Mouse (Mus musculus) lung, postnatal 14 days (tissue): ENCODE measurements around the gene Leng9.

ENCODE experiments used
- DNase-seq: peaks from one replicate; pipeline ENCODE4 v3.0.0; 2021

Gene Leng9

DNA sequence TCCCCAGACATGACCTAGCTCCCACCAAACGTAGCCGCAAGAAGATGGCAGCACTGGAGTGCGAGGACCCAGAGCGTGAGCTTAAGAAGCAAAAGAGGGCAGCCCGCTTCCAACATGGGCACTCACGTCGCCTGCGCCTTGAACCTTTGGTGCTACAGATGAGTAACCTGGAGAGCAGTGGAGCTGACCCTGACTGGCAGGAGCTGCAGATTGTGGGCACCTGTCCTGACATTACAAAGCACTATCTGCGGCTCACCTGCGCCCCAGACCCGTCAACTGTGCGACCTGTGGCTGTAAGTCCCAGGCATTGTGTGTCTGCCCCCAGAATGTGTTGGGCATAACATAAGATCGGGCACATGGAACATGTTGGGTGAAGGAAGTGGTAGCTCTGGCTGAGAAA lies 6.1 kb downstream of the Leng9 start:
- DNase-seq, result no peak

DNA sequence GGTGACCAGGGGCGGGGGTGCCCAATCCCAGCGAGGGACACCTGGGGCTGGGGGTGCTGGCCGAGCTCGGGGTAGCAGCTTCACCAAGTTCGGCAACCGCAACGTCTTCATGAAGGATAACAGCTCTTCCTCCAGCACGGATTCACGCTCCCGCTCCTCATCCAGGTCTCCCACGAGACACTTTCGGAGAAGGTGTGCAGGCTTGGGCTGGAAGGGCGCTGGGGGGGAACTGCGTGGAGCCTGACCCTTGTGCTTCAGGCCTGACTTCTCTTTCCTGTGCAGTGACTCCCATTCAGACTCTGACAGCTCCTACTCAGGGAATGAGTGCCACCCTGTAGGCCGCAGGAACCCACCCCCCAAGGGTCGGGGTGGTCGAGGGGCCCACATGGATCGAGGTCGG lies 6.7 kb downstream of the Leng9 start:
- DNase-seq, result no peak

DNA sequence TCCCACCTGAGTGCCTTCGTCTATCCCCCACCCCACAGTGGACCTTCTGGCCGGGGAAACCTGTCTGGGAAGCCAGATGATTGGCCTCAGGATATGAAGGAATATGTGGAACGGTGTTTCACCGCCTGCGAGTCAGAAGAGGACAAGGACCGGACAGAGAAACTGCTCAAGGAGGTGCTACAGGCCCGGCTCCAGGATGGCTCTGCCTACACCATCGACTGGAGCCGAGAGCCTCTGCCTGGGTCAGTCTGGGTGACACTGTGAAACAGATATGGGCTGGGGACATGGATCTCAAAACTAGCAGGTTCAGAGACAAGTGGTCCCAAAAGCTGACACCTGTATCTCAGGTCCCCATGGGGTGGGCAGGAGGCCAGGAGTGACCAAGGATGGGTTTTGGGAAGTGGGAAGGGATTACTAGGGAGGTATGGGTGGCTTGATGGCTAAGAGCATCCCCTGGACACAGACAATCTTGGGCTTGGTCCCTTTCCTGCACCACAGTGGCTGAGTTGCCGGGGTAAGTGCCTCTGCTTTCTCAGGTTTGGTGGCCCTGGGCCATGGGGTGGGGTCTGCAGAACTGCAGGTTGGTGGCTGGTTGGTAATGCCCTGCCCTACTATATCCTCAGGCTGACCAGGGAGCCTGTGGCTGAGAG lies 7.3 kb downstream of the Leng9 start:
- DNase-seq, result no peak

DNA sequence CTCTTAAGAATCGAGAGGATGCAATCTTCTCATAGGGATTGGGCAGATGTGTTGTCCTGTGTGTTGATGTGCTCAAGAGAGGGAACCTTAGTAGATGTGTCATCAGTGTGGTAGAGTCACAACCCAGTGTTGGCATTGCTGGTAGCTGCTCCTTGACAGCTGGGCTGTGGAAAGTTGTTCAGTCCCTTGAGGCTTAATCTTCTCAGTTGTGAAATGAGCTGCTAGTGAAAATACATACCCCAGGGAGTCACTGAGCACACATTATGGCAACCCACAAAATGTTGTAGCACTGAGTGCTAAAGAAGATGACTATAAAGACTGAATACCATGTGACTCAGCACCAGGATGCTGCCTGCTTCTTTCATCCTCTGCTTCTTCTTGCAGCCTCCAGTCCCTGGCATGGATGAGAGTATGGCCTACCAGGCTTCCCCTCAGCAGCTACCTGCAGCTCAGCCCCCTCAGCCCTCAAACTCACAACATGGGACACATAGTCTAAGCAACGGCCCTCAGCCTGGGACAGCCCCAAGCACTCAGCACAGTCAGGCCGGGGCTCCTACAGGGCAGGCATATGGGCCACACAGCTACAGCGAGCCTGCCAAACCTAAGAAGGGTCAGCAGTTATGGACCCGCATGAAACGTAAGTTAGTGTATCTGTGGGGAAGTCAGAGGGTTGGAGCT lies 8.4 kb downstream of the Leng9 start:
- no peak for DNase-seq

DNA sequence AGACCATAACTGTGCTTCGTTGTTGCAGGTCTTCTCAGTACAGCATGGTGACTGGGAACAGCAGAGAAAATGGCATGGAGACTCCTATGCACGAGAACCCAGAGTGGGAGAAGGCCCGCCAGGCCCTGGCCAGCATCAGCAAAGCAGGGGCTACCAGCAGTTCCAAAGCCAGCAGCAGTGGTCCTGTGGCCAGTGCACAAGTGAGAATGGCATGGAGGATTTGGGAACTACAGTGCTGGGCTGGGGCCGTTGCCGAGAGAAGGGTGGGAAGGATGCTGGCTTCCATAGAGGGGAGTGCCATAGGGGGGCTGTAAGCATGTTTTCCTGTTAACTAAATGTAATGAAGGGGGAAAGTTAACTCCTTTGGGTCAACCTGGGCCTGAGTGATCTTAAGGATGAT lies 10.8 kb downstream of the Leng9 start:
- no peak for DNase-seq

DNA sequence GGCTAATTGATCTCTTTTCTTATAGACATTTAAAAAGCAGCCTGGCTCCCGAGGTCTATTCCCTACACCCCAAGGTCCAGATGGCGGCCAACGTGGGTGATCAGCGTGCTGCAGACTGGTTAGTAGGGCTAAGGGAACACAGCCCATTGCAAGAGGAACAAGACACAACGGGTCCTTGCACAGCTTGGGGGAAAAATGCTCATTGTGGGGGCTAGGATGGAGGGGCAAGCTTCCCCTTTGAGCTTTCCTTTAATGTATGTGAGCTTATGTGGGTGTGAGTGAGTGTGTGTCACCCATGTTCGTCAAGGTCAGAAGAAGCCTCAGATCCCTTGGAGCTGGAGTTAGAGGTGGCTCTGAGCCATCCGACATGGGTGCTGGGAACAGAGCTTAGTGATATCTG lies 11.5 kb downstream of the Leng9 start:
- DNase-seq, result no peak

DNA sequence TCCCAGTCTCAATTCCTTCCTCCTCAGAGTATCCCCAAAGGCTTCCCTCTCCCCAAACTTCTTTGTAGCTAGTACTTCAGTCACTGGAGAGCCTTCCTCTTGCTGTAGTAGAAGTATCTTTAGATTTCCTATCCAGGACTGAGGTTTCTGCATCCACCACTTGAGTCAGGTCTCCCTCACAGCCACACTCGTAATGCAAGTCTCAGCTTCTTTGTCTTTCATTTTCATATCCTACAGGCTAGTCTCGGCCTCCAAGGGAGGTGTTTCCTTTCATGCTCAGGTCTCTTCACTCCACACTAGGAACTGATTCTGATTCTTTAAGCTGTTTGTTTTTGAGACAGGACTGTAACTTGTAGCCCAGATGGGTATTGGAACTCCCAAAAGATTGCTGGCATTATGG lies 12.0 kb downstream of the Leng9 start:
- no peak for DNase-seq

DNA sequence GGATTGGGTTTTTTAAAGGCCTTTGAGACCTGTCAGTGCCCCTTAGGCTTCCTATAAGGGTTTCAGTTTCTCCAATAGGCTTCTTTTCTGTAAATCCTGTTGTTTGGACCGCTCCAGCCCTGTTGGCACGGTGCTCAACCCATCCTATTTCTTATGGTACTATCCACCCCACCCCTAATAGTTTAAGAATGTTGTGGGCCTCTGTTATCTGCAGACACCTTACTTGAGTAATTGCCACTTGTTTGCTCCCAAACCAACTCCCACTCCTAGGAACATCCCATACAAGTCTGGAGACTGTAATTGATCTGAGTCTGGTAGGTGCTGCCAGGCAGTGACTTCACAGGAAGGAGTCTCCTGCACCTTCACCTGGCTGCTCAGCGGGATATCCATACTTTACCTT lies 12.4 kb downstream of the Leng9 start:
- no peak for DNase-seq

DNA sequence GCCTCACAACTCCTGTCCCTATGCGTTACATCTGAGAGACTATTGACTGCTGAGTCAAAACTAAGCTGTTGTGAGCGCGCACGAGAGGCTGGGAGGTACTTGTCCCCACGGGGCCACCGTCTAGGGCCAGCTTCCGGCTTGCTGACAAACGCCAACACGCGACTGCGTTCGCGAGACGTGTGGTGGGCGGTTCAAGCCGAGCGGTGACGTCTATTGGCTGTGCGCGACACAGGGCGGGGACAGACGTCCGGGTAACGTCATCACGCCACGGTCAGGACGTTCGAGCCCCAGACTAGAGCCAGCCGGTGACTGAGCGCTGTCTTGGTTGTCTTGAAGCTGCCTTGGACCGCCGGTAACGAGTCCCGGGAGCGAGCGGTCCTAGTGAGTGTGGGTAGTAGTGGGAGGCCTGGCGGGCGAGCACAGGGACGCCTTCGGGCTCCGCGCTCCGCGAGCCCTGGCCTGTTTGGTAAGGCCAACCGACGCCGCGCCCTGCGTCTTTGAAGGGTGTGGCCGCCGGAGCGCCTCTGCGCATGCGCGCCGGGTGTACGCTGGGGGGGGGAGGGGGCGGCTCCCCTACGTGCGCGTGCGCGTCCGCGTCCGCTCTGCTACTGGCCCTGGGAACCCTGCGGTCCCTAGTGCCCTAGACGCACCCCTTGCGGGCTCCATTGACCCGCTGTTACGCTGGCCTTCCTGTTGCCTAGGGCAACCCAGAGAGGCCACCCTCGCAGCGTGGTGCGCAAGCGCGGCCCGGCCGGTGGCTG lies 13.2 kb downstream of the Leng9 start, which contains the start of gene Leng8:
Gene Leng8, plus strand, starts transcription at position 269 of the 761 bp plus-strand sequence.
- DNase-seq, result peak; percentile 98

DNA sequence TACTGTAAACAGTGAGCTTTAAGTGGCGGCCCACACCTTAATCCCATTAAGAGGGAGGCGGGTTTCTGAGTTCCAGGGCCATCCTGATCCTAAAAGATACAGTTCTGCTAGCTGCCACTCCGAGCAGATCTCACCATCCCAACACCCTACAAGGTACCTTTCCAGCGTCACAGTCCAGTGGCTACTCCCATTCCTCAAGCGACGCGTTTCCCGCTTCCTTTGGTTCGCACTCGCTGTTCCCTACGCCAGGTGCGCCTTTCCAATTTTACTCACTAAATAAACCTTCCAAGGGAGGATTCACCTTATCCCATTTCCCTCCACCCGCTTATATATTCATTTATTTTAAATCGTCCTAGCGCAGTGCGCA lies 13.8 kb downstream of the Leng9 start:
- no peak for DNase-seq

DNA sequence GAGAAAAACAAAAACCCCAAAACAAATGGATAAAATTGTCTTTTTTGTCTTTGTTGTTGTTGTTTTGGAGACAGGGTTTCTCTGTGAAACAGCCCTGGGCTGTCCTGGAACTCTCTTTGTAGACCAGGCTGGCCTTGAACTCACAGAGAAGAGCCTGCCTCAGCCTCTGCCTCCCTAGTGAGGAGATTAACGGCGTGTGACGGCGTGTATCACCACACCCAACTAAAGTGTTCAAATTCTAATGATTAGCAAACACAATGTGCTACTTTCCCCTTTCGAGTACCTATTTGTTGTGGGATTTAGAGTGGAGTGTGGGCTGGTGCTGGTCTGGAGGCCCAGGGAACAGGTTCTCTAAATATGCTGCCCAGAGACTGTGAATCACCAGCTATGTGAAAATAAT lies 15.3 kb downstream of the Leng9 start:
- DNase-seq, result no peak

DNA sequence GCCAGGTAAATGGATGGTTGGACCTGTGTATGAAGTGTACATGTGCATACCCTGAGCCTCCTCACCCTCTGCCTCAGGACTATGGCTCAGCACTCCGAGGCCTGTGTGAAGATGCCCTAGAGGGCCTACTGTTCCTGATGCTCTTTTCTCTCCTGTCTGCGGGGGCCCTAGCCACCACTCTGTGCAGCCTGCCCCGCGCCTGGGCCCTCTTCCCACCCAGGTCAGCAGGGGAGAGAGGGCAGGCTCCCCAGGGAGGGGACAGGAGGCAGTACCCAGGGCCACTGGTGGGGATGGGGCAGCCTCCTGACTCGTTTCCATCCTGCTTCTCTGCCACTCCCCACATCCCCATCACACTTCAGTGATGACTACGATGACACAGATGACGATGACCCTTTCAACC lies 17.2 kb downstream of the Leng9 start:
- no peak for DNase-seq

DNA sequence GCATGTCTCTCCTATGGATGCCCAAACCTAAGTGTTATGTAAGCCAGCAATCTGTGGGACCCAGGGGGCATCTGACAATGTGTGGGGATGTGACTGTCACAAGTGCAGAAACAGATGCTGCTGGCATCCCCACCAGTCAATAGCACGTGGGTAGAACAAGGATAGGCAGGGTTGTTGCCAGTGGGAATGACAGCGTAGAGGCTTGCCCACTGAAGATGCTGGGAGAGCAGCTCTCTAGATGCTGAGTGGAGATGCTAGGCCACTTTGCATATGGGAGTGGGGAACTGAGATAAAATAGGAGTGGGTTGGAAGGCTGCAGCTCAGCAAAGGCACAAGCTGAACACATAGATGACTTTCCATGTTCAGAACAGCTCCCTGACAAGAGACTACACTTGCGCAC lies 17.6 kb downstream of the Leng9 start:
- DNase-seq, result no peak

DNA sequence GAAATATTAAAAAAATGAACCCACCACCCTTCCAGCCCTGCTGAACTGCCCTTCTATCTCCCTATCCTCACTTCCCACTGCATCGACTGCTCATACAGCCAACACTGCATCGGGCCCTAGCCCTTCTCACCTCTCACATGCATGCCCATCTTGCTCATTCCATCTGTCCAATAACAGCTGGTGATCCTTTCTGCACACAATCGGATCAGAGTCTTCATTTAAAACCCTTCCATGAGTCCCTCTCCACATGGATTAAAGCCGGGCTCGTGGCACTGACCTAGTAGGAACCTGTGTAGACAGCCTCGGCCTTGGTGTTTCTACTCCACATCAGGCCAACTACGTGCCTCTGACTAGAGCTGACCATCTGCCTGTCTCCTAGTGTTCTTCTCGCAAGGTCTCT lies 18.2 kb downstream of the Leng9 start:
- no peak for DNase-seq

DNA sequence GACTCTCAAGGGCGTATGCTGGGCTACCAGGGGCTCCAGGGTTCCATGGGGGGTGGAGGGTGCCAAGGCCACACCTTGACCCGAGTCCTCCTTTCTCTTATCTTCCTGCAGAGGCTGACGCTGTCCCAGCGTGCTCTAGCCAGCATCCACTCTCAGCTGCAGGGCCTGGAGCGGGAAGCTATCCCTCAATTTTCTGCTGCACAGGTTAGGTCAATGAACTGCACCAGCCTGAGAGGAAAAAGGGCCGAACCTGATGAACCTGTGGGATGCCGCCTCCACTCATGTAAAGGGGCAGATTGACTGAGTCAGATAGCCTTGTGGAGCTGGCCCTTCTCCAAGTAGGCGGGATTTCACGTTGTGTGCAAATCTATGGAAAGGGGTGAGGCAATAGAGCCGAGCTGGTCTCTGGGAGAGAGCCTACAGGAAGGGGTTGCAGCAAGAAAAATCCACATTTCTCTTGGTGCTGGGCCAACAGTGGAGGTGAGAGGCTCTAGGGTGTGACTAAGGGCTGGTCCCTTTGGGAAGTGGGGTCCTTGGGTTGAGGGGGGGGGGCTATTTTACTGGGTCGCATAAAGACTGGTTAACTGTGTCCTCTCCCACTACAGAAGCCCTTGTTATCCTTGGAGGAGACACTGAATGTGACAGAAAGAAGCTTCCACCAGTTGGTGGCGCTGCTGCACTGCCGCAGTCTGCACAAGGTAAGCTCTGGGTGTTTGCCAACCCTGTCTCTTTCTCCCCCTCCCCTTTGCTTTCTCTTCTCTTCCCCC lies 19.3 kb downstream of the Leng9 start:
- peak; percentile 89 for DNase-seq

DNA sequence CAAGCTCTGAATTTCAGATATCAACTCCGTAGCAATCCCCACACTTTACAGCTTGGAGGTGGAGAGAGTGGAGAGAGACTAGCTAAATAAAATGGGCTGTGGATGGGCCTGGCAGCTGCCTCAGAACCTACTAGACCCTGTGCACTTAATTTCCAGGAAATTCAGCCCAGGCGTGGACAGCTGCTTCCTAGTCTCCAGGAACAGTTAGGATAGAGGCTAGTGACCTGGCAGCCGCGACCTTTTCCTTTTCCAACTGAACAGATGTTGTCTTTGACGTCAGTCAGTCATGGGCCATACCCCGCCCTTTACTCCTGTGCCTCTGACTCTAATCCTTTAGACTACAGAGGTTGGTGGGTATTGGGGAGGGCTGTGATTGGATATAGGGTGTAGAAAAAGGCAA lies 21.3 kb downstream of the Leng9 start:
- DNase-seq, result no peak

DNA sequence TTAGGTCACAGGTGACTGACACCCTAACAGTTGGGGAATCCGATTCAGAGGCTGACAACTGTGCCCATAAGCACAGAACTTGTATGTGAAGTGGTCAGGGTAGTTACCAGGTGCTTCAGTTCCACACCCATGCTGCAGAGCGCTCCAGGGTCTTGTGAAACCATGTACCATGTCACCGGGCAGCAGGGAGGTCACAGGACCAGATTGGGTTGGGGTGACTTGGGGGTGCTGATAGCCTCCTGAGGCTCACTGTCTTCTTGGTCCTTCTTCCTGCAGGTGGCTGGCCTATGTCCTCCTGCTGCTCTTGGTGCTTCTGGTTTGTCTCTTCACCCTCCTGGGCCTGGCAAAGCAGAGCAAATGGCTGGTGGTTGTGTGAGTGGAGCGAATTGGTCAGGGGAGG lies 22.3 kb downstream of the Leng9 start:
- DNase-seq, result no peak

DNA sequence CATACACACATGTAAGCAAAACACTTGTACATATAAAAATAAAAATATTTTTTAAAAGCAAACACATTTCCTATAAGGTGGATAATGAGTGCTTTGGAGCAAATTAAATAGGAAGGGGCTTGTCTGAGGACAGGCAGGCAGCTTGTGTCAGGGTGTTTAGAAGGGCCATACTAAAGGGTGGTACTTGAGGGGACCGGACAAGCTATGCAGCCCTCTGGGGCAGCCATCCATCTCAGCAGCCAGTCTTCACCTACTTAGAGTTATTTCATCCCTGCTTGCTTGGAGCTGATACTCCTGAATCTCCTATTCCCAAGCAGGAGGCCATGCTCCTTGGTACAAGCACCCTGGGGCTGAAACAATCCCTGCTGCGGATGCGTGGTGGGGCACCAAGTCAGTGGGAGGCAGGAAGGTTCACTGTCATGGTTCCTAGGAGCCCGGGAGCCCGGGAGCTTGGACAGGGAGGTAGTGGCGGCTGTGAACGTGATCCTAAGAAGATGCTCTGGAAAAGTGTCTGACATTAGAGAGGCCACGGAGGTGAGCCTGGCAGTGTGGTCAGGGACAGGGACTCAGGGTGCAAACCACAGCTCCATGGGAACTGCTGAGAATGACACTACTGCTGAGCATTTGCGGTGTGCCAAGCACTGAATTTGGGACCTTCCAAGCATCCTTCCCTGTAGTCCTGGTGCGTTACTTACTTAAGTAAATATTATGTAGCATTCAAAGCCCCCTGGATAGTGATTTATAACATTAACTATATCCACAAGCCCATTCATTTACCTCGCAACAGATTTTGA lies 23.0 kb downstream of the Leng9 start:
- no peak for DNase-seq

DNA sequence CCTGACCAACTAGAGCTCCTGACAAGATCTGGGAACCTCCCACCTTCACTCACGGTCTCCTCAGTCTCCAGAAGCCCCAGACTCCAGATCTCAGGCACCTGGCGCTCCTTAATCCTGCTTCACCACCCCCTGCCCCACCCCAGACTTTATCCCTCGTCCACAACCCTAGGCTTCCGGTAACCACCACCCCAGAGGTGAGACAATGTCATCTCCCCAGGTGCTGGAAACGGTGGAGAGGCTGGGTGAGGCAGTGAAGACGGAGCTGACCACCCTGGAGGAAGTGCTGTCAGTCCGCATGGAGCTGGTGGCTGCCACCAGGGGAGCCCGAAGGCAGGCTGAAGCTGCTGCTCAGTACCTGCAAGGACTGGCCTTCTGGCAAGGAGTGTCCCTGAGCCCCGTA lies 24.9 kb downstream of the Leng9 start:
- DNase-seq, result no peak

DNA sequence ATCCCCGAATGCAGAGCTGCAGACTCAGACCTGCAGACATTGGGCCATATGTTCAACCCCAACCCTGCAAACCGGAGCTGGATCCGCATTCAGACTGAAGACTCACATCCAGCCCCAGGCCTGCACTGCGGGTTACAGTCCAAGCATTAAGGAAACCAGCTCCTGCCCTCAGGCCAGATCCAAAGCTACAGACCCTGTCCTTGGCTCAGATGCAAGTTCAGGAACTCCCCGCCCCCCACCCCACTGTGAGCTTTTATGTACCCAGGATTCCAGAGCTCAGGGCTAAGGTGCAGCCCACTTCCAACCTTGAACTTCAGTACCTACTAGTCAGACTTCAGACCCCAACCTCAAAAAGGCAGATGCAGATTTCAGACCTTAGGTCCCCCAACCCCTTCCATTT lies 25.3 kb downstream of the Leng9 start:
- no peak for DNase-seq

DNA sequence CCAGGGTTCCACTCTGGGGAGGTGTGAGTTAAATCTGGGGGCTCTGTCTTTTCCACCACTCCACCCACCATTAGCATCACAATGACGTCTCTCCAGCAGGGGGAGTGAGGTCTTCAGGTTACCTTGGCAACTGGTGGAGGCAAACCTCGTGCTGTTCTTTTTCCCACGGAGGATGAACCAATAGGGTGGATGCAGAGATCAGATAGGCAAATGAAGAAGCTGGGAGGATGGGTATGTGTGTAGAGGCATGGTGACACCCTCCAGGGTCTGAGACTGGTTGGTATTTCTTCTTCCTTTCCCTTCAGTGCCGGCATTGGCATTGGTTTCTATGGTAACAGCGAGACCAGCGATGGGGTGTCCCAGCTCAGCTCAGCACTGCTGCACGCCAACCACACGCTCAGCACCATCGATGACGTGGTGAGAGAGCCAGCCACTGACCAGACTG lies 25.8 kb downstream of the Leng9 start:
- DNase-seq, result no peak

DNA sequence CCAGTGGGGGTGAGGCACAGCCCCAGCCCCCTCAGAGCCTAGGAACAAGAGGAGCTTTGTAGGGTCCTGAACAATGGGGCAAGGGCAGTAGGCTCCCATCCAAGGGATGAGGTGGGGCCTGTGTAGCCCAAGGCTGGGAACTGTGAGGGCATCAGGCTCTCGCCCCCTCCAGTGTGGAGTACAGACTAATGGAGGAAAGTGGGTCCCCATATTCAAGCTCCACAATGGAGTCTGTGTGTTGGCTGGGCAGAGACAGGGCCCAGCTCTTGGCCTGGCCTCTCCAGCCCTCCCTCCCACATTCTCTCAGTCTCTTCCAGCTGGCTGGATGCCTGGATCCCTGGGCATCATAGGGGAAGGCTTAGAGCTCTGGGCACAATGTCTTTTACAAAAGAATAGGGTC lies 26.4 kb downstream of the Leng9 start:
- DNase-seq, result no peak

DNA sequence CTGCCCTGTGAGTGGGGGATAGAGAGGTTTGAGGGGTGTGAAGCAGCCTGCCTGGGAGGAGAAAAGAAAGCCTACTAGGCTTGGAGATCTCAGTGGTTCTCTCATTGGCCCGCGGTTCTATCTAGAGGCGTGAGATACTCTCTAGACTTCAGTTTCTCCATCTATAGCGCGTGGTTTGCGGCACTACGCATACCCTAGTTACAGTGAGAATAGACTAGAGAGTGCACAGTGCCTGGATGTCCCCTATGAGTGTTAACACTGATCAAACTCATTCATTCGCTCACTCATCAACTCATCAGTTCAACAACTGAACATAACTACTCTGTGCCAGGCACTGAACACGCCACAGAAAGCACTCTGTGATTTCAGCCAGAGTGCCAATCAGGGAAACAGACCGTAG lies 27.4 kb downstream of the Leng9 start:
- no peak for DNase-seq
